Mouse (Mus musculus) left cerebral cortex, postnatal 14 days (tissue): ENCODE measurements at regions not wholly inside any gene's neighbourhood (a gene's known extent, or its start where the extent isn't known, plus 50 kb on each side); places are given as distances from the start of the nearest gene placed in this dataset.
"Not testable (repeated sequence)": the region's sequence is repeated elsewhere in the genome, so short reads cannot be mapped to it uniquely, and the experiment has no call there.

Experiments used
- DNase-seq, 2 experiments: peaks; one replicate each; pipeline ENCODE4 v3.0.0; 2021 to 2022; ENCODE audit warnings: low spot score in 2 of 2, mixed read lengths in 1 of 2
- intact Hi-C: fragments of 180-260 bp; cut with DNase I; formaldehyde crosslinking; loops from one replicate; pipeline ENCODE4 v1.15.1; 2025

- intact Hi-C loops: no loop called here
- DNase-seq: no peak
These were observed 170.8 kb upstream of the Mon1b start for GRCm38 (mm10) chr8:113464625-113465024.

GRCm38 (mm10) chr8:113465156-113465555, 170.2 kb upstream of the Mon1b start:
- intact Hi-C loops: no loop called here
- peak in 1 of 2 experiments; percentile 5 for DNase-seq

- intact Hi-C loops: no loop called here
- DNase-seq: no peak
These were observed 168.7 kb upstream of the Mon1b start for GRCm38 (mm10) chr8:113466683-113467082.

- intact Hi-C loops: no loop called here
- no peak for DNase-seq
These were observed 145.8 kb upstream of the Mon1b start for GRCm38 (mm10) chr8:113489436-113490107.

- DNase-seq: no peak
- intact Hi-C loops: no loop called here
These were observed 144.5 kb upstream of the Mon1b start for GRCm38 (mm10) chr8:113490891-113491290.

- peak in 1 of 2 experiments; percentile 6 for DNase-seq
These were observed 138.5 kb upstream of the Mon1b start for GRCm38 (mm10) chr8:113496896-113497295.

GRCm38 (mm10) chr8:113502671-113503070, 132.7 kb upstream of the Mon1b start:
- intact Hi-C loops: no loop called here

More at GRCm38 (mm10) chr8:113496896-113497295, 138.5 kb upstream of the Mon1b start:
- intact Hi-C loops: no loop called here

GRCm38 (mm10) chr8:113512856-113513255, 122.5 kb upstream of the Mon1b start:
- no peak for DNase-seq
- intact Hi-C loops: no loop called here

More at GRCm38 (mm10) chr8:113502671-113503070, 132.7 kb upstream of the Mon1b start:
- DNase-seq: no peak

- no peak for DNase-seq
- intact Hi-C loops: no loop called here
These were observed 121.3 kb upstream of the Mon1b start for GRCm38 (mm10) chr8:113513886-113514730.

GRCm38 (mm10) chr8:113514731-113515375, 120.5 kb upstream of the Mon1b start:
- intact Hi-C loops, DNase-seq: not testable (repeated sequence)

GRCm38 (mm10) chr8:113516176-113516575, 119.2 kb upstream of the Mon1b start:
- intact Hi-C loops: no loop called here
- DNase-seq: no peak

- intact Hi-C loops: no loop called here
These were observed 117.5 kb upstream of the Mon1b start for GRCm38 (mm10) chr8:113517912-113518311.

GRCm38 (mm10) chr8:113523561-113523960, 111.8 kb upstream of the Mon1b start:
- intact Hi-C loops: no loop called here
- no peak for DNase-seq

More at GRCm38 (mm10) chr8:113517912-113518311, 117.5 kb upstream of the Mon1b start:
- no peak for DNase-seq

- DNase-seq: no peak
- intact Hi-C loops: no loop called here
These were observed 104.2 kb upstream of the Mon1b start for GRCm38 (mm10) chr8:113531116-113531665.

- no peak for DNase-seq
- intact Hi-C loops: no loop called here
These were observed 102.5 kb upstream of the Mon1b start for GRCm38 (mm10) chr8:113532881-113533280.

- DNase-seq: no peak
- intact Hi-C loops: no loop called here
These were observed 94.0 kb upstream of the Mon1b start for GRCm38 (mm10) chr8:113541437-113541836.

GRCm38 (mm10) chr8:113542082-113542481, 93.3 kb upstream of the Mon1b start:
- no peak for DNase-seq
- intact Hi-C loops: no loop called here

- no peak for DNase-seq
- intact Hi-C loops: no loop called here
These were observed 92.7 kb upstream of the Mon1b start for GRCm38 (mm10) chr8:113542713-113543112.

- intact Hi-C loops: no loop called here
- DNase-seq: peak in 1 of 2 experiments; percentile 25
These were observed 86.2 kb upstream of the Mon1b start for GRCm38 (mm10) chr8:113549200-113549599.
